Mouse (Mus musculus): Measurements from ENCODE around the gene Acly.

Gene Acly

GRCm38 (mm10) chr11:100457247-100457646 lies 70.6 kb downstream of the Acly start:
- CTCF ChIA-PET = interaction anchor here (0.7 kb wide), 1 partner anchor 8 kb away, joined by 15 read pairs; no protein-coding TSS in a partner anchor

GRCm38 (mm10) chr11:100442625-100443024 lies 85.2 kb downstream of the Acly start:
- CTCF ChIA-PET = interaction anchor here (0.7 kb wide), 1 partner anchor 125 kb away, joined by 3 read pairs; no protein-coding TSS in a partner anchor

- CTCF ChIA-PET = interaction anchor here (0.7 kb wide), 2 partner anchors 39 to 181 kb away, joined by 10 to 22 read pairs; no protein-coding TSS in a partner anchor
Measured at GRCm38 (mm10) chr11:100441797-100442196, 86.0 kb downstream of the Acly start, which contains the start of the genes Nt5c3b and Klhl10. Gene Nt5c3b (minus strand): TSS chr11:100441808. Gene Klhl10 (plus strand): TSS chr11:100441917.

- CTCF ChIA-PET = interaction anchor here (0.7 kb wide), 1 partner anchor 182 kb away, joined by 10 read pairs; no protein-coding TSS in a partner anchor
Measured at GRCm38 (mm10) chr11:100440691-100441522, 86.9 kb downstream of the Acly start.

GRCm38 (mm10) chr11:100437901-100438300 lies 89.9 kb downstream of the Acly start:
- CTCF ChIA-PET = interaction anchor here (0.7 kb wide), 1 partner anchor 14 kb away, joined by 6 read pairs; no protein-coding TSS in a partner anchor

- CTCF ChIA-PET = no interaction called here
Measured at GRCm38 (mm10) chr11:100435678-100436246, 92.0 kb downstream of the Acly start.

- CTCF ChIA-PET = interaction anchor here (0.6 kb wide), 2 partner anchors 20 to 47 kb away, joined by 3 to 10 read pairs; no protein-coding TSS in a partner anchor
Measured at GRCm38 (mm10) chr11:100432002-100432401, 95.8 kb downstream of the Acly start.

- CTCF ChIA-PET = no interaction called here
Measured at GRCm38 (mm10) chr11:100430052-100430451, 97.7 kb downstream of the Acly start.

- CTCF ChIA-PET = no interaction called here
Measured at GRCm38 (mm10) chr11:100428612-100429199, 99.1 kb downstream of the Acly start.

GRCm38 (mm10) chr11:100426820-100427219 lies 101.0 kb downstream of the Acly start:
- CTCF ChIA-PET = interaction anchor here (0.5 kb wide), 1 partner anchor 532 kb away, joined by 6 read pairs; no protein-coding TSS in a partner anchor

All from spleen, embryonic (tissue).